Mouse (Mus musculus) frontal cortex, postnatal 14 days (tissue): ENCODE measurements around the gene Myct1.
A peak's percentile ranks its signal among the peaks of the same experiment; 100 is the strongest.

Source experiments
- DNase-seq, 2 experiments: peaks; one replicate each; pipeline ENCODE4 v3.0.0; 2022; ENCODE audit warnings: low spot score in 2 of 2

Myct1 gene

GRCm38 (mm10) chr10:5593464-5593863, at the start of gene Myct1:
Gene Myct1, plus strand, starts transcription at chr10:5593775.
- no peak for DNase-seq

- no peak for DNase-seq
Measured at GRCm38 (mm10) chr10:5546428-5546827, 47.1 kb upstream of the Myct1 start.

GRCm38 (mm10) chr10:5547769-5548168, 45.8 kb upstream of the Myct1 start:
- no peak for DNase-seq

GRCm38 (mm10) chr10:5548651-5549050, 44.9 kb upstream of the Myct1 start:
- DNase-seq: no peak

- no peak for DNase-seq
Measured at GRCm38 (mm10) chr10:5549871-5550167, 43.8 kb upstream of the Myct1 start.

GRCm38 (mm10) chr10:5550168-5551021, 43.2 kb upstream of the Myct1 start:
- peak; percentile 37 to 41 for DNase-seq

GRCm38 (mm10) chr10:5551382-5551781, 42.2 kb upstream of the Myct1 start, which contains the start of gene Syne1:
Gene Syne1, minus strand, starts transcription at chr10:5551482.
- DNase-seq: no peak

- peak in 1 of 2 experiments; percentile 12 for DNase-seq
Measured at GRCm38 (mm10) chr10:5554941-5555340, 38.6 kb upstream of the Myct1 start.

GRCm38 (mm10) chr10:5558808-5559207, 34.8 kb upstream of the Myct1 start:
- DNase-seq: no peak

GRCm38 (mm10) chr10:5560526-5560925, 33.0 kb upstream of the Myct1 start:
- no peak for DNase-seq

- no peak for DNase-seq
Measured at GRCm38 (mm10) chr10:5561706-5562105, 31.9 kb upstream of the Myct1 start.

- no peak for DNase-seq
Measured at GRCm38 (mm10) chr10:5568991-5569390, 24.6 kb upstream of the Myct1 start.

GRCm38 (mm10) chr10:5570059-5570458, 23.5 kb upstream of the Myct1 start:
- no peak for DNase-seq

GRCm38 (mm10) chr10:5571332-5571731, 22.2 kb upstream of the Myct1 start:
- DNase-seq: no peak

GRCm38 (mm10) chr10:5573328-5573727, 20.2 kb upstream of the Myct1 start:
- no peak for DNase-seq

- DNase-seq: no peak
Measured at GRCm38 (mm10) chr10:5591061-5591460, 2.5 kb upstream of the Myct1 start.

GRCm38 (mm10) chr10:5591996-5592395, 1.6 kb upstream of the Myct1 start:
- no peak for DNase-seq

- no peak for DNase-seq
Measured at GRCm38 (mm10) chr10:5594457-5594856, 882 bp downstream of the Myct1 start.

GRCm38 (mm10) chr10:5596559-5596958, 3.0 kb downstream of the Myct1 start:
- DNase-seq: no peak

- DNase-seq: peak in 1 of 2 experiments; percentile 58
Measured at GRCm38 (mm10) chr10:5600123-5600522, 6.5 kb downstream of the Myct1 start.

- DNase-seq: no peak
Measured at GRCm38 (mm10) chr10:5603512-5603911, 9.9 kb downstream of the Myct1 start.

- DNase-seq: no peak
Measured at GRCm38 (mm10) chr10:5604371-5604770, 10.8 kb downstream of the Myct1 start.

GRCm38 (mm10) chr10:5608874-5609273, 15.3 kb downstream of the Myct1 start:
- no peak for DNase-seq
